Mouse (Mus musculus) heart, postnatal 0 days (tissue): ENCODE measurements around the gene Rpusd3.

ENCODE experiments used
- CTCF ChIP-seq: IDR thresholded peaks from 2 replicates; pipeline ENCODE4 v1.5.1; 2016; ENCODE audit warnings: antibody characterized with exemption, control low read depth, low read depth
- EP300 ChIP-seq: IDR thresholded peaks from 2 replicates; pipeline ENCODE4 v1.6.1; 2016; ENCODE audit warnings: antibody characterized with exemption, low read depth

GRCm38 (mm10) chr6:113465602-113466001, 46.5 kb upstream of the Rpusd3 start:
- TF ChIP-seq CTCF: peak; percentile 58
- TF ChIP-seq EP300: no peak
